Mouse (Mus musculus) limb, embryonic 14.5 days (tissue): Measurements from ENCODE around the gene Fgfr2. TPM values are rescaled to one million over a fixed set of nuclear protein-coding genes. Genes with fewer than 3 reads are reported as not detected.

Source experiments
- ATAC-seq: fragments of 200-750 bp; cut with Nextera tagmentation; 2 replicates; pipeline ENCODE4 v1.8.0; 2017; ENCODE audit warnings: low read depth, moderate number of reproducible peaks, moderate TSS enrichment; ENCODE audit not compliant: low FRiP score
- DNase-seq: peaks from one replicate; pipeline ENCODE4 v3.0.0-alpha.2; 2015; ENCODE audit warnings: low spot score
- H3K27ac ChIP-seq: fragments of 300-500 bp; sonication (generic); replicated peaks from 2 replicates; pipeline ENCODE4 v1.5.1; 2014; ENCODE audit warnings: low read depth, mild to moderate bottlenecking, low read length, moderate library complexity, mixed read lengths
- H3K27me3 ChIP-seq: fragments of 300-500 bp; sonication (generic); 2 replicates; pipeline ENCODE4 v1.6.1; 2014; ENCODE audit warnings: low read length, mixed read lengths; ENCODE audit not compliant: control insufficient read depth, insufficient read depth
- H3K36me3 ChIP-seq: fragments of 300-500 bp; sonication (generic); 2 replicates; pipeline ENCODE4 v1.6.1; 2014; ENCODE audit warnings: mild to moderate bottlenecking, low read length, moderate library complexity, mixed read lengths; ENCODE audit not compliant: control insufficient read depth, insufficient read depth
- H3K4me1 ChIP-seq: fragments of 300-500 bp; sonication (generic); 2 replicates; pipeline ENCODE4 v1.6.1; 2014; ENCODE audit warnings: antibody characterized with exemption, low read length, mixed read lengths; ENCODE audit not compliant: control insufficient read depth, insufficient read depth
- H3K4me2 ChIP-seq: fragments of 300-500 bp; sonication (generic); replicated peaks from 2 replicates; pipeline ENCODE4 v1.6.1; 2014; ENCODE audit warnings: low read depth, mild to moderate bottlenecking, low read length, moderate library complexity; ENCODE audit not compliant: severe bottlenecking
- H3K4me3 ChIP-seq: fragments of 300-500 bp; sonication (generic); replicated peaks from 2 replicates; pipeline ENCODE4 v1.5.1; 2014; ENCODE audit warnings: low read length
- H3K9ac ChIP-seq: fragments of 300-500 bp; sonication (generic); 2 replicates; pipeline ENCODE4 v1.6.1; 2014; ENCODE audit warnings: mild to moderate bottlenecking, low read depth, low read length, moderate library complexity; ENCODE audit not compliant: severe bottlenecking
- H3K9me3 ChIP-seq: fragments of 300-500 bp; sonication (generic); 2 replicates; pipeline ENCODE4 v1.6.1; 2016; ENCODE audit warnings: low read length; ENCODE audit not compliant: control insufficient read depth
- POLR2A ChIP-seq: fragments of 200-500 bp; IDR thresholded peaks from 2 replicates; pipeline ENCODE4 v1.8.0; 2012; ENCODE audit warnings: inconsistent platforms, mild to moderate bottlenecking, moderate library complexity, borderline replicate concordance; ENCODE audit not compliant: insufficient read depth, insufficient read length; ENCODE audit errors: extremely low read depth
- WGBS: fragments of 180-500 bp; shearing (Covaris S2); extraction: QIAGEN DNeasy Blood & Tissue Kit; methylation state at CpG from one replicate; pipeline ENCODE4 v1.1.7; 2014; 5-methylcytosine and 5-hydroxymethylcytosine counted together
- polyA plus RNA-seq, 2 experiments: library from polyadenylated mRNA; depleted of rRNA in 1 of 2; stranded (reverse) in 1 of 2; unstranded in 1 of 2; fragments of >200 nt; fragmentation: Nextera tagmentation in 1 of 2; extraction: Ambion mirVana in 1 of 2; gene quantifications; 2 replicates each; pipeline versions ENCODE4 v1.2.1 to v1.2.3; 2012 to 2014

Gene Fgfr2
- polyA plus RNA-seq, 2 experiments, result 131 to 133 TPM

GRCm38 (mm10) chr7:130731792-130732191 is 2391.4 kb downstream of the Fgfr2 start:
- Histone ChIP-seq H3K4me1 (no peaks in the 10 kb centered on the region), H3K4me3 (no peak overlapping the region), H3K27me3 (no peaks in the 10 kb centered on the region), H3K9ac (no peak overlapping the region), H3K4me2 (no peak overlapping the region), H3K36me3 (peaks cover 51% of the 10 kb centered on the region), H3K27ac (no peak overlapping the region), H3K9me3 (no peaks in the 10 kb centered on the region)
- WGBS, result 58% methylated on average over 7 of the region's 7 CpGs
- DNase-seq (no peak), ATAC-seq (no peak)
- TF ChIP-seq POLR2A, result no peak

DNA sequence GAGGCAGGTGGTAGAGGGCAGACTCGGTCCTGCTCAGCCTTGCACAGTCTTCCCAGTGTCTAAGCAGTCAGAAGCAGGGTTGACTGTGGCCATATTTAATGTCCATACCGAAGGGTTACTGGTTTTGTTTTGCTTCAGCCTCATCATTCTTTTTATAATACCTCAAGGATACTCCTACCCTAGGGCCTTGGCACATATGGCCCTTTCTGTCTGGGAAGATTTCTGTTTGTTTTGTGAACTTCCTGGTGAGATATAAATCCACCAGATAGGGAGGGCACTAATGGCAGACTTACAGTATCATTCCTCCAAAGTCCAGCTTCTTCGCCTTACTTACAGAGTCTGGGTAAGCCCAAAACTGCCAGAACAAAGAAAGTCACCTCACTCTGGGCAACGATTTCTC is 2395.6 kb downstream of the Fgfr2 start:
- H3K9ac ChIP-seq, result no peak overlapping the region
- ATAC-seq, result no peak
- no peaks in the 10 kb centered on the region for H3K27me3 ChIP-seq
- TF ChIP-seq POLR2A, result no peak
- no peak overlapping the region for H3K27ac ChIP-seq
- no peaks in the 10 kb centered on the region for H3K9me3 ChIP-seq
- no peak for DNase-seq
- H3K36me3 ChIP-seq, result peaks cover 31% of the 10 kb centered on the region
- no peak overlapping the region for H3K4me2 ChIP-seq
- 86% methylated on average over 4 of the region's 4 CpGs for WGBS
- no peak overlapping the region for H3K4me3 ChIP-seq
- H3K4me1 ChIP-seq, result no peaks in the 10 kb centered on the region

DNA sequence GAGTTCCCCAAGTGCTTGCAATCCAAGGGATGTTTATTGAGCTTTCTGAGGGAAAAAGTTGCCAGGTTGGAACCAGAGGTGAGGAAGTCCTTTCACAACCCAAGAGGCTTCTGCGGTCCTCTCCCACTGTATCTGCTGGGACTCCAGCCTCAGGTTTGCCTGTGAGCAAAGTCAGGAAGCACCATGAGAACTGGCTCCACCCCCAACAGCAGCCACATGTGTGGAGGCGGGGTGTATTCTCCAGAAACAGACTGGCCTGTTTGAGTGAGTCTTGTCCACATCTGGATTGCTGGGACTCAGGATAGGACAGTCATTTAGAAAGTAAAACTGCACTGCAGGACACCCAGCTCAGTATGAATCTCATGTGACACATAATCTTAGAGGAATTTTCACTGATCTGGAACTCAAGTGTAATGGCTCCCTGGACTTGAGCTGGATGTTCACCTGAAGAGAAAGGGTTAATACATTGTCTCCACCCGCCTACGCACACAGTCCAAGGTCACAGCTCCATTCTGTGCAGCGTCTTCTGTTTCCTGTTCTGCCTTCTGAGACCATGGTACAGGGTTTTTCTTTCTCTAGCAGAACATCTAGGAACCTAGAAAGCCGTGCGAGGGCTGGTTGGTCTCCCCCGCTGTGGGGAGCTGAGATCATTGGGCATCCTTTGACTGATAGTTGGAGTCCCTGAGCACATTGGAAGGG is 2396.3 kb downstream of the Fgfr2 start:
- H3K27ac ChIP-seq, result no peak overlapping the region
- no peaks in the 10 kb centered on the region for H3K4me1 ChIP-seq
- H3K4me3 ChIP-seq, result no peak overlapping the region
- peaks cover 31% of the 10 kb centered on the region for H3K36me3 ChIP-seq
- DNase-seq (no peak), ATAC-seq (no peak)
- 50% methylated on average over 8 of the region's 8 CpGs for WGBS
- no peak for TF ChIP-seq POLR2A
- H3K9ac ChIP-seq, result no peak overlapping the region
- H3K9me3 ChIP-seq, result no peaks in the 10 kb centered on the region
- no peak overlapping the region for H3K4me2 ChIP-seq
- no peaks in the 10 kb centered on the region for H3K27me3 ChIP-seq

DNA sequence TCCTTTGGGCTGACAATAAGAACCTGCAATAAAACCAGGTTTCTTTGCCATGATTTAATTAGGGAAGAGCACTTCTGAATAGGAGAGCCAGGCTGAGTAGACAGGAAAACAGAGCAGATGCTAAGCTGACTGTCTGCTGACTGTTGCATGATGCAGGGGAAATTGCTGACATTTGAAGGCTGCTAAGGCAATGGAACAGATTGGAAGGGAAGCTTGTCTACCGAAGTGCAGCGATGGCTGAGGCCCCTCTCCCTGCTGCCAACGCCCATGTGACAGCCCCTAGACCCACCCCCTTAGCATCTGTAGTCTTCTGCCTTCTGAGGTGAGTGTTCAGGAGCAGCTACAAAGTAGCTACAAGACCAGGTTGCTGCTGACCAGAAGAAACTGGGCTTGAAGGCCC is 2397.0 kb downstream of the Fgfr2 start:
- Histone ChIP-seq H3K4me3 (no peak overlapping the region), H3K9me3 (no peaks in the 10 kb centered on the region), H3K4me1 (no peaks in the 10 kb centered on the region), H3K36me3 (peaks cover 33% of the 10 kb centered on the region), H3K27me3 (no peaks in the 10 kb centered on the region), H3K27ac (no peak overlapping the region), H3K9ac (no peak overlapping the region), H3K4me2 (no peak overlapping the region)
- WGBS, result 84% methylated on average over 3 of the region's 3 CpGs
- no peak for TF ChIP-seq POLR2A
- no peak for ATAC-seq
- DNase-seq, result no peak

DNA sequence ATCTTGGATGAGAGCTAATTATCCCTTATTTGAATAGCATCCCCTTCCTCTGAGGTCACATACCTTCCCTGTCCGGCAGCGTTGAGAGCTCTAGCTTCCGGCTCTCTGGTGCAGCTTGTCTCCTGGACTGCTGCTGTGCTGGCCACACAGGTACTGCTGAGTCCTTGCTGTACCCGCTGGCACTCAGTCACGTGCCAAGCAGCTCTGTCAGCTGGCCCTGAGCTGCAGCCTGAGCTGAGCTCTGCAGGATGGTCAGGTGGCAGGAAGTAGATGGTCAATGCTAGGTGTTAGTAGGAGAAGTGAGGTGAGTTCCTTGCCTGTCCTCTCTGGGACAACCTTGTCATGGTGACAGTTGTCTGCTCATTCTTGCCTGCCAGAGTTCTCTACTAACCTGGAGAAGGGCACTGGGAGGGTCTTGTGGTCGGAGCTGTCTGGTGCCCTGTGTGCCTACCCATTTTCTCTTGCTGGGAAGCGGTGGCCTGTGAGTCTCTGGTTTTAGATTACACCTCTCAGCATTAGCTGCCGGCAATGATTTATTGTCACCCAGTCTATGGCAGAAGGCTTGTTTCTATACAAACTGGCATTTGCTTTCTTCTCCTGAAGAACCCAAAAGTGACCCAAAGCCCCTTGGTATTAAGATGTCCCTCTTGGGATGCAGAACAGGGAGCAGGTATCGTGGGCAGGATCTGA is 2402.4 kb downstream of the Fgfr2 start:
- Histone ChIP-seq H3K9ac (no peak overlapping the region), H3K9me3 (no peaks in the 10 kb centered on the region), H3K4me2 (no peak overlapping the region), H3K27me3 (no peaks in the 10 kb centered on the region), H3K27ac (no peak overlapping the region), H3K4me3 (no peak overlapping the region), H3K4me1 (no peaks in the 10 kb centered on the region), H3K36me3 (peaks cover 45% of the 10 kb centered on the region)
- TF ChIP-seq POLR2A, result no peak
- DNase-seq, result no peak
- 73% methylated on average over 9 of the region's 9 CpGs for WGBS
- no peak for ATAC-seq
